Mouse (Mus musculus) fibroblast of lung, adult 2 months (primary cell): ENCODE measurements around the gene Vpreb1.

Experiments used
- DNase-seq: peaks from one replicate; pipeline ENCODE4 v3.0.0-alpha.2; 2011; ENCODE audit warnings: low read depth

Vpreb1 gene

GRCm38 (mm10) chr16:16855541-16855940 lies 15.1 kb downstream of the Vpreb1 start:
- no peak for DNase-seq

- no peak for DNase-seq
Measured at GRCm38 (mm10) chr16:16854836-16855235, 15.8 kb downstream of the Vpreb1 start.

- no peak for DNase-seq
Measured at GRCm38 (mm10) chr16:16852411-16852810, 18.2 kb downstream of the Vpreb1 start.

GRCm38 (mm10) chr16:16849196-16849595 lies 21.4 kb downstream of the Vpreb1 start:
- DNase-seq = no peak

GRCm38 (mm10) chr16:16829671-16830070 lies 41.0 kb downstream of the Vpreb1 start:
- no peak for DNase-seq

- DNase-seq = no peak
Measured at GRCm38 (mm10) chr16:16828757-16829615, 41.7 kb downstream of the Vpreb1 start, which contains the start of gene Spag6l. Gene Spag6l, minus strand, starts transcription at chr16:16829456.

- no peak for DNase-seq
Measured at GRCm38 (mm10) chr16:16826223-16826622, 44.4 kb downstream of the Vpreb1 start.

- no peak for DNase-seq
Measured at GRCm38 (mm10) chr16:16825476-16825875, 45.2 kb downstream of the Vpreb1 start.
